Mouse (Mus musculus): ENCODE results near the gene Ppcs.

The Ppcs gene

GRCm38 (mm10) chr4:119417894-119418293 lies 4.3 kb downstream of the Ppcs start:
- no peak for DNase-seq (ENCODE audit: low read depth, low spot score)

DNA sequence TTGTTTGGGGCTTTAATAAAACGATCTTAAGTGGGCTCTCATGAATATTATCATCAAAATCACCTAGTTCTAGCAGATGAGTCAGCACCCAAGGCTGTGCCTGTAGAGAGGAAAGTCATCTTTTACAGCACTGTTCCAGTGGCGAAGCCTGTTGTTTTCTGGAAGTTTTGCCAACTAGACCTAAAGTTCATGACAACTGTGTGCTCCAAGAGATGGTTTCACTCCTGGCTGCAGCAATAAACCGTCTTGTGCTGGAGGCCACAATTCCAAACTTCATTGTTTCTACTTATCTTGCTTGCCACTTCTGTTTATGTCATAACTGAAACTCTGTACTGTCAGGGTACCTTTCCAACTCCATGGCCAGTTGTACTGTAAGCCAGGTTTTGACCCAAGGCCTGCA lies 5.0 kb downstream of the Ppcs start:
- DNase-seq (ENCODE audit: low read depth, low spot score) = peak; percentile 64

- DNase-seq (ENCODE audit: low read depth, low spot score) = peak; percentile 90
These were observed 7.0 kb downstream of the Ppcs start, which contains the start of gene Ccdc30 for GRCm38 (mm10) chr4:119415072-119415753. TSS of gene Ccdc30 (minus strand) at chr4:119415521.

- no peak for DNase-seq (ENCODE audit: low read depth, low spot score)
These were observed 9.4 kb downstream of the Ppcs start for GRCm38 (mm10) chr4:119412791-119413190.

GRCm38 (mm10) chr4:119411877-119412650 lies 10.2 kb downstream of the Ppcs start:
- DNase-seq (ENCODE audit: low read depth, low spot score) = no peak

DNA sequence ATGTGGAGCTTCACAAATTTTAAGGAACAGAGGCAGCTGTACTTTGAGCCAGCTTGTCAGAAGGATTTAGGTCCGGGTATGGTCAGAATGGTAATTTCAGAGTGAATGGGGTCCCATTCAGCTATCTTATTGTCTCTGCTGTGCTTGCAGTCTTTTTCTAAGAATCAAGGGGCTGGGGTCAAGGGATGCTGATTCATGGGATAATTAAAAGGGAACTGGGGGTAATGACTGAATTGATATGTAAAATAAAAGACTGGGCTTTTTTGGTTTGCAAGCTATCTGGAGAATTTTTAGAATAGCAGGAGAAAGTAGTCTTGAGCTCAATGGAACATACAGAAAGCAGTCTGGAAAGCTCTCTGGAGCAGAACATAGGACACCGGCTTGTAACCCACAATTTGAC lies 18.8 kb downstream of the Ppcs start:
- DNase-seq (ENCODE audit: low read depth, low spot score) = no peak

DNA sequence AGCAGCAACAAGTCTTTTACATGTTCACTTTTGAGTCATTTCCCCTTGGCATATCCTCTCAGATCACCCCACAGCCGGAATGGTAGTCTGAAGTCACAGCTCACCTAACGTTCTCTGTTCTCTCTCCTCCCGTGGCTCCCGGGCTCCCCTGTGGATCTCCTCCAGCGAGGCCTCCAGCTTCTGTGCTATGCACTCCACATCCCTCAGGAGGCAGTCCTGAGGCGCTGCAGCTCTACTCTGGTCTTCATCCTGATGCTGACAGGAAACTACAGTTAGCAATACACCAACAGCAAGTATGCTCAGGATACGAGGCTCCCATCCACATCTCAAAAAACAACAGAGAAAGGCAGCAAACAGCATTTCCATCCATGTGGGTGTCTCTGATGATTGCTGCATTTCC lies 21.3 kb downstream of the Ppcs start:
- DNase-seq (ENCODE audit: low read depth, low spot score) = no peak

DNA sequence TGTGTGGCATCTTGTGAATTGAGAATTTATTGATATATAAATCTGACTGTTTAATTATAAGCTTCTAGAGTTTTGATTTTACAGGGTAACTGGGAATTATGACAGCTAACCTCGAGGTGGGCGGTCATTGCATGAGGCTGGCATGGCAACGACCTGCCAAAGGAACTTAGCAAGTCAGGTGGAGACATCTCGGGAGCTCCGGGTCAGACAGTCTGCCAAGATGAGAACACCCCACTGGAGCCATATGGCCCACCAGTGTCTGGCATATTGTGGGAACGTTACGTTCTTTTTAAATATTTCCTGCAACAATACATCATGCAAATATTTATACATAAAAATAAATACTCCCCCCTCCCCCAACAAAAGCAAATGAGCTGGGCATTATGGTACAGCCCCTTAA lies 23.5 kb downstream of the Ppcs start:
- no peak for DNase-seq (ENCODE audit: low read depth, low spot score)

GRCm38 (mm10) chr4:119390369-119390768 lies 31.9 kb downstream of the Ppcs start:
- DNase-seq (ENCODE audit: low read depth, low spot score) = peak; percentile 49

DNA sequence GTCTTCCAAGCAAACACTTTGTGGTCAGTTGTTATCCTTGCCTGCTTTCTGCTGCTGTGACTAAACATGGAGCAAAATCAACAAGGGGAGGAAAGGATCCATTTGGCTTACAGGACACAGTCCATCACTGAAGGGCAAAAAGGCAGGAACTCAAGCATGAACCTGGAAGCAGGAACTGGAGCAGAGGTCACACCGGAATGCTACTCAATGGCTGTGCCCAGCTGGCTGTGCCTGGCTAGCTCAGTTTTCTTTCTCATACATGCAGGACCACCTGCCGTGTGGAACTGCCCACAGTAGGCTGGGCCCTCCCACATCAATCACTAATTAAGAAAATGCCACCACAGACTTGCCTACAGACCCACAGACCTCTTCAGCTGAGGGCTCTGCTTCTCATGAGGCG lies 33.0 kb downstream of the Ppcs start:
- DNase-seq (ENCODE audit: low read depth, low spot score) = no peak

DNA sequence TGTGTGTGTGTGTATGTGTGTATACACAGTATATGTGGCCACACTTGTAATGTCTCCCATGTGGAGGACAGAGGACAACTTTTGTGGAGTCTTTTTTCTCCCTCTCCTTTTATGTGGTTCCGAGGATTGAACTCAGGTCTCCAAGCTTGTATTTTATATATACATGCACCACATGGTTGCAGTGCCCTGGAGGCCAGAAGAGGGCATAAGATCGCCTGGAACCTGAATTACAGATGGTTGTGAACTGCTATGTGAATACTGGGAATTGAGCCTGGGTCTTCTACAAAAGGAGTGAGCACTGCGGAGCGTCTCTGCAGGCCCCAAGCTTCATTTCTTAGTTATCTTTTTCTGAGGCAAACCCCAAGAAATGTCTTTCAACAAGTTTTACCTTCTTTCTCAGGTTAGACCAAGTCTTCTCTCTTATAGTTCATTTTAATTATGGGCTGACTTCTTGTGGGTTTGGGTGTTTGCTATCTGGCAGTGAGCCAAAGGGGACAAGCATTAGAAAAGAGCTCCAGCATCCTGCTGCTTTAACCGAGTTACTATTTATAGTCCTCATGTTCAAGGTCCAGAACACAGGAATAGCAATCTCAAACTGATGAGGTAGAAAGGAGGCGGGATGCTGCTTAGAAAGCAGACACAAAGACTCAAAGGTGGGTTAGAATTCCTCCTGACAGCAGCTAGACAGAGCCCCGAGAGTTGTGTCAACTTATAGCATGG lies 40.6 kb downstream of the Ppcs start:
- peak; percentile 8 for DNase-seq (ENCODE audit: low read depth, low spot score)

- no peak for DNase-seq (ENCODE audit: low read depth, low spot score)
These were observed 52.8 kb downstream of the Ppcs start for GRCm38 (mm10) chr4:119369460-119369859.
